Mouse (Mus musculus): ENCODE data around the gene Colec11. TPM values are rescaled to one million over a fixed set of nuclear protein-coding genes. Genes with fewer than 3 reads are reported as not detected.

Colec11 gene
- total and polyA plus RNA-seq, 2 experiments, result 37.9 to 57.1 TPM

GRCm38 (mm10) chr12:28617297-28617696 lies 5.9 kb downstream of the Colec11 start:
- Histone ChIP-seq H3K9ac (ENCODE audit: low read depth, low read length) (no peak overlapping the region), H3K27ac (replicated peaks; ENCODE audit: insufficient read depth, low read depth, low read length) (no peak overlapping the region), H3K79me2 (ENCODE audit: control insufficient read depth, insufficient read depth, low read length) (no peaks in the 10 kb centered on the region), H3K27me3 (ENCODE audit: control insufficient read depth, insufficient read depth, low read length) (no peaks in the 10 kb centered on the region), H3K4me3 (ENCODE audit: insufficient read depth, low read depth, low read length) (no peak overlapping the region), H3K4me1 (ENCODE audit: control insufficient read depth, insufficient read depth, low read length) (no peaks in the 10 kb centered on the region), H3K36me3 (ENCODE audit: control insufficient read depth, insufficient read depth, low read length) (no peaks in the 10 kb centered on the region)
- 76% methylated on average over 4 of the region's 4 CpGs for WGBS
- no peak for DNase-seq (ENCODE audit: extremely low read depth, low read depth, low spot score)
- TF ChIP-seq POLR2A (IDR thresholded peaks at IDR 0.05; ENCODE audit: extremely low read depth, insufficient read depth, low read length) (no peak), CTCF (IDR thresholded peaks at IDR 0.05; ENCODE audit: low read depth, low read length) (no peak)

GRCm38 (mm10) chr12:28614401-28614800 lies 8.8 kb downstream of the Colec11 start:
- no peak for TF ChIP-seq CTCF (IDR thresholded peaks at IDR 0.05; ENCODE audit: low read depth, low read length)
- no peak for TF ChIP-seq POLR2A (IDR thresholded peaks at IDR 0.05; ENCODE audit: extremely low read depth, insufficient read depth, low read length)
- no peak for DNase-seq (ENCODE audit: extremely low read depth, low read depth, low spot score)
- no peaks in the 10 kb centered on the region for H3K27me3 ChIP-seq (ENCODE audit: control insufficient read depth, insufficient read depth, low read length)
- no peaks in the 10 kb centered on the region for H3K79me2 ChIP-seq (ENCODE audit: control insufficient read depth, insufficient read depth, low read length)
- H3K36me3 ChIP-seq (ENCODE audit: control insufficient read depth, insufficient read depth, low read length), result no peaks in the 10 kb centered on the region
- H3K4me1 ChIP-seq (ENCODE audit: control insufficient read depth, insufficient read depth, low read length), result no peaks in the 10 kb centered on the region
- H3K27ac ChIP-seq (replicated peaks; ENCODE audit: insufficient read depth, low read depth, low read length), result no peak overlapping the region
- no peak overlapping the region for H3K9ac ChIP-seq (ENCODE audit: low read depth, low read length)
- 84% methylated on average over 7 of the region's 7 CpGs for WGBS
- H3K4me3 ChIP-seq (ENCODE audit: insufficient read depth, low read depth, low read length), result no peak overlapping the region

GRCm38 (mm10) chr12:28612391-28612790 lies 10.8 kb downstream of the Colec11 start:
- no peaks in the 10 kb centered on the region for H3K79me2 ChIP-seq (ENCODE audit: control insufficient read depth, insufficient read depth, low read length)
- H3K4me3 ChIP-seq (ENCODE audit: insufficient read depth, low read depth, low read length), result no peak overlapping the region
- H3K4me1 ChIP-seq (ENCODE audit: control insufficient read depth, insufficient read depth, low read length), result no peaks in the 10 kb centered on the region
- H3K36me3 ChIP-seq (ENCODE audit: control insufficient read depth, insufficient read depth, low read length), result no peaks in the 10 kb centered on the region
- no peaks in the 10 kb centered on the region for H3K27me3 ChIP-seq (ENCODE audit: control insufficient read depth, insufficient read depth, low read length)
- no peak overlapping the region for H3K9ac ChIP-seq (ENCODE audit: low read depth, low read length)
- DNase-seq (ENCODE audit: extremely low read depth, low read depth, low spot score), result no peak
- TF ChIP-seq POLR2A (IDR thresholded peaks at IDR 0.05; ENCODE audit: extremely low read depth, insufficient read depth, low read length), result no peak
- TF ChIP-seq CTCF (IDR thresholded peaks at IDR 0.05; ENCODE audit: low read depth, low read length), result no peak
- 87% methylated on average over 6 of the region's 6 CpGs for WGBS
- H3K27ac ChIP-seq (replicated peaks; ENCODE audit: insufficient read depth, low read depth, low read length), result no peak overlapping the region

- Histone ChIP-seq H3K9ac (ENCODE audit: low read depth, low read length) (no peak overlapping the region), H3K27ac (replicated peaks; ENCODE audit: insufficient read depth, low read depth, low read length) (no peak overlapping the region), H3K36me3 (ENCODE audit: control insufficient read depth, insufficient read depth, low read length) (no peaks in the 10 kb centered on the region), H3K79me2 (ENCODE audit: control insufficient read depth, insufficient read depth, low read length) (no peaks in the 10 kb centered on the region), H3K4me1 (ENCODE audit: control insufficient read depth, insufficient read depth, low read length) (no peaks in the 10 kb centered on the region), H3K4me3 (ENCODE audit: insufficient read depth, low read depth, low read length) (no peak overlapping the region), H3K27me3 (ENCODE audit: control insufficient read depth, insufficient read depth, low read length) (no peaks in the 10 kb centered on the region)
- WGBS, result 76% methylated on average over 17 of the region's 17 CpGs
- TF ChIP-seq POLR2A (IDR thresholded peaks at IDR 0.05; ENCODE audit: extremely low read depth, insufficient read depth, low read length) (no peak), CTCF (IDR thresholded peaks at IDR 0.05; ENCODE audit: low read depth, low read length) (no peak)
- no peak for DNase-seq (ENCODE audit: extremely low read depth, low read depth, low spot score)
Measured at GRCm38 (mm10) chr12:28607546-28608305, 15.5 kb downstream of the Colec11 start.

- Histone ChIP-seq H3K27ac (replicated peaks; ENCODE audit: insufficient read depth, low read depth, low read length) (no peak overlapping the region), H3K9ac (ENCODE audit: low read depth, low read length) (no peak overlapping the region), H3K27me3 (ENCODE audit: control insufficient read depth, insufficient read depth, low read length) (no peaks in the 10 kb centered on the region), H3K36me3 (ENCODE audit: control insufficient read depth, insufficient read depth, low read length) (no peaks in the 10 kb centered on the region), H3K4me3 (ENCODE audit: insufficient read depth, low read depth, low read length) (no peak overlapping the region), H3K79me2 (ENCODE audit: control insufficient read depth, insufficient read depth, low read length) (no peaks in the 10 kb centered on the region), H3K4me1 (ENCODE audit: control insufficient read depth, insufficient read depth, low read length) (no peaks in the 10 kb centered on the region)
- 83% methylated on average over 1 of the region's 1 CpGs for WGBS
- no peak for DNase-seq (ENCODE audit: extremely low read depth, low read depth, low spot score)
- no peak for TF ChIP-seq POLR2A (IDR thresholded peaks at IDR 0.05; ENCODE audit: extremely low read depth, insufficient read depth, low read length)
- no peak for TF ChIP-seq CTCF (IDR thresholded peaks at IDR 0.05; ENCODE audit: low read depth, low read length)
Measured at GRCm38 (mm10) chr12:28603494-28603893, 19.7 kb downstream of the Colec11 start.

GRCm38 (mm10) chr12:28602259-28602658 lies 20.9 kb downstream of the Colec11 start:
- DNase-seq (ENCODE audit: extremely low read depth, low read depth, low spot score), result no peak
- 33% methylated on average over 4 of the region's 4 CpGs for WGBS
- Histone ChIP-seq H3K4me3 (ENCODE audit: insufficient read depth, low read depth, low read length) (no peak overlapping the region), H3K4me1 (ENCODE audit: control insufficient read depth, insufficient read depth, low read length) (no peaks in the 10 kb centered on the region), H3K27me3 (ENCODE audit: control insufficient read depth, insufficient read depth, low read length) (no peaks in the 10 kb centered on the region), H3K79me2 (ENCODE audit: control insufficient read depth, insufficient read depth, low read length) (no peaks in the 10 kb centered on the region), H3K36me3 (ENCODE audit: control insufficient read depth, insufficient read depth, low read length) (no peaks in the 10 kb centered on the region), H3K9ac (ENCODE audit: low read depth, low read length) (no peak overlapping the region), H3K27ac (replicated peaks; ENCODE audit: insufficient read depth, low read depth, low read length) (no peak overlapping the region)
- no peak for TF ChIP-seq POLR2A (IDR thresholded peaks at IDR 0.05; ENCODE audit: extremely low read depth, insufficient read depth, low read length)
- no peak for TF ChIP-seq CTCF (IDR thresholded peaks at IDR 0.05; ENCODE audit: low read depth, low read length)
